Mouse (Mus musculus) heart, adult 2 months (tissue): Measurements from ENCODE around the gene Pbx1. TPM values are rescaled to one million over a fixed set of nuclear protein-coding genes. Genes with fewer than 3 reads are reported as not detected.

ENCODE experiments used
- DNase-seq, 2 experiments: peaks; one replicate each; pipeline ENCODE4 v3.0.0; 2021
- H3K27ac ChIP-seq: fragments of 200-600 bp; 2 replicates; pipeline ENCODE4 v1.8.1; 2022
- H3K27me3 ChIP-seq: fragments of 200-500 bp; 2 replicates; pipeline ENCODE4 v1.6.1; 2012; ENCODE audit warnings: mild to moderate bottlenecking, low read length, inconsistent platforms, mixed read lengths; ENCODE audit not compliant: control insufficient read depth, insufficient read depth
- H3K36me3 ChIP-seq: fragments of 200-500 bp; 2 replicates; pipeline ENCODE4 v1.6.1; 2012; ENCODE audit warnings: low read length, inconsistent platforms; ENCODE audit not compliant: control insufficient read depth, insufficient read depth
- H3K4me1 ChIP-seq: fragments of 200-500 bp; 2 replicates; pipeline ENCODE4 v1.6.1; 2011; ENCODE audit warnings: low read length; ENCODE audit not compliant: control insufficient read depth, insufficient read depth
- H3K4me3 ChIP-seq: fragments of 200-600 bp; 2 replicates; pipeline ENCODE4 v1.8.1; 2022
- H3K79me2 ChIP-seq: fragments of 200-500 bp; replicated peaks from 2 replicates; pipeline ENCODE4 v1.6.1; 2012; ENCODE audit warnings: mild to moderate bottlenecking, inconsistent platforms, low read length, moderate library complexity, mixed read lengths; ENCODE audit not compliant: control insufficient read depth, insufficient read depth
- H3K9ac ChIP-seq: fragments of 200-500 bp; 2 replicates; pipeline ENCODE4 v1.6.1; 2012; ENCODE audit warnings: low read depth, mild to moderate bottlenecking, control low read depth, inconsistent platforms, low read length, mixed read lengths
- CTCF ChIP-seq: fragments of 200-600 bp; IDR thresholded peaks from 2 replicates; pipeline ENCODE4 v1.8.1; 2022; ENCODE audit warnings: antibody characterized with exemption, mild to moderate bottlenecking, moderate library complexity
- EP300 ChIP-seq: fragments of 200-500 bp; IDR thresholded peaks from 2 replicates; pipeline ENCODE4 v1.6.1; 2011; ENCODE audit warnings: low read depth, low read length, control low read depth; ENCODE audit not compliant: insufficient read depth
- POLR2A ChIP-seq: fragments of 200-500 bp; IDR thresholded peaks from 2 replicates; pipeline ENCODE4 v1.6.1; 2011; ENCODE audit warnings: mild to moderate bottlenecking, low read depth, low read length, control low read depth; ENCODE audit not compliant: insufficient read depth
- WGBS: fragments of 180-500 bp; shearing (Covaris S2); methylation state at CpG from one replicate; pipeline ENCODE4 v1.1.7; 2018; 5-methylcytosine and 5-hydroxymethylcytosine counted together
- intact Hi-C: fragments of 180-260 bp; cut with DNase I; formaldehyde crosslinking; loops from one replicate; pipeline ENCODE4 v1.15.1; 2025
- polyA plus RNA-seq: library from polyadenylated mRNA; depleted of rRNA; stranded (reverse); fragments of >200 nt; gene quantifications from 2 replicates; pipeline ENCODE4 v1.2.3, GENCODE M21; 2012
- total RNA-seq, 2 experiments: library from RNA; stranded (reverse); gene quantifications; 2 replicates each; pipeline ENCODE4 v1.2.3; 2021

Pbx1 gene
- total and polyA plus RNA-seq, 3 experiments = 33.1 to 54.7 (median 52.8) TPM

DNA sequence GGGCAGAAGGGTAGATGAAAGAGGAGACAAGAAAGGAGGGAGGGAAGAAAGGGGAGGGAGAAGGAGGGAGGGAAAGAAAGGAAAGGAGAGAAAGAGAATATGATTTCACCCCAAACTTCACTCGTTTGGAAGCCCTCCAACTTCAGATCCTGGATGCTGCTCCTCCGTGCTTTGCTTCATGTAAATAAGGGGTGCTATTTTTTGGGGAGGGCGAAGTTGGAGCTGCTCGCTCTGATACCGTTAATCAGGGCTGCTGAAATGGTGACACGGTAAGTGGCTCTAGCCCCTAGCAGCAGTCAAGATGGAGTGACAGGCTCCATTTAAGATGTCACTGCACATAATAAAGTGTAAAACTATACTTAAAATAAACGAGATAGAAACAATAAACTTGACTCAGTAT is 190.8 kb downstream of the Pbx1 start:
- no peak overlapping the region for H3K9ac ChIP-seq
- no peaks in the 10 kb centered on the region; the same call in 1 of the 2 replicates for H3K36me3 ChIP-seq
- no peaks in the 10 kb centered on the region; the same call in 1 of the 2 replicates for H3K79me2 ChIP-seq
- no peaks in the 10 kb centered on the region for H3K27me3 ChIP-seq
- no peak overlapping the region for H3K27ac ChIP-seq
- intact Hi-C loops = no loop called here
- WGBS = 48% methylated on average over 7 of the region's 7 CpGs
- no peak for TF ChIP-seq POLR2A
- no peak for TF ChIP-seq EP300
- no peak for TF ChIP-seq CTCF
- H3K4me1 ChIP-seq = peaks cover 3% of the 10 kb centered on the region
- H3K4me3 ChIP-seq = no peak overlapping the region
- no peak for DNase-seq

DNA sequence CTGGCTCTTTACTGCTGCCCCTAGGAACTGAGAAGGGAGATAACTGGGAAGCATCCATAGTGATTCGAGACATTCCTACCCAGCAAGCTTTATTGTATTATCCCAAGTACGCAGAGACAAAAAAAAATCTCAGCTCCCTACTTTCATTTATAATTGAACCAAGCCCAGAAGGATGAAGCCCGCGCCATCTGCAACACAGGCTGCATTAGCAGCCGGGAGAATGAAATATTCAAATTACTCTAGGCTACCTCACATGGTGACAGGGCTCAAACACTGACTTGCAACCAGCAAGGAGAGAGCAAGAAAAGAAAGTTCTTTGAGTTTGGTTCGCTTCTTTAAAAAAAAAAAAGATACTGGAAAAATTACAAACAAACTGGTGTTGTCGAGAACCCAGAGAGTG is 191.2 kb downstream of the Pbx1 start:
- no peaks in the 10 kb centered on the region; the same call in 1 of the 2 replicates for H3K36me3 ChIP-seq
- DNase-seq = no peak
- H3K4me3 ChIP-seq = no peak overlapping the region
- intact Hi-C loops = no loop called here
- 70% methylated on average over 7 of the region's 7 CpGs for WGBS
- H3K27ac ChIP-seq = no peak overlapping the region
- peaks cover 3% of the 10 kb centered on the region for H3K4me1 ChIP-seq
- no peak for TF ChIP-seq POLR2A
- no peak for TF ChIP-seq EP300
- TF ChIP-seq CTCF = no peak
- H3K9ac ChIP-seq = no peak overlapping the region
- no peaks in the 10 kb centered on the region; the same call in 1 of the 2 replicates for H3K79me2 ChIP-seq
- no peaks in the 10 kb centered on the region for H3K27me3 ChIP-seq

DNA sequence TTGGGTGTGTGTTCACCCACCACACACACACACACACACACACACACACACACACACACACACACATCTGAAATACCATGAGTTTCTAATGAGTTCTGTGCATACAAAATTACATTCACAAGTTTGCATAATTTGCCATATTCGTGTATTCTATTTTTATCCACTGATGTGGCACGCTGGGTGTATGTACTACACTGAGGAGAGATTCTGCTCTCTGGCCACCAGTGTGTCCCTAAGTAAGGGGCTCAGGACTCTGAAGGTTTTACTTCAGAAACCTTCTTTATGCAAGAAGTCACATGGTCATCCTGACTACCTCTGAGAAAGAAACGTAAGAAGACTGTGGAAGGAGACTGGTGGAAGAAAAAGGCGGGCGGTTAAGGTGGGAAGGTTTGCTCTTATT is 191.7 kb downstream of the Pbx1 start:
- TF ChIP-seq EP300 (no peak), POLR2A (no peak), CTCF (no peak)
- Histone ChIP-seq H3K4me1 (peaks cover 3% of the 10 kb centered on the region), H3K9ac (no peak overlapping the region), H3K36me3 (no peaks in the 10 kb centered on the region; the same call in 1 of the 2 replicates), H3K79me2 (no peaks in the 10 kb centered on the region; the same call in 1 of the 2 replicates), H3K4me3 (no peak overlapping the region), H3K27ac (no peak overlapping the region), H3K27me3 (no peaks in the 10 kb centered on the region)
- WGBS = 82% methylated on average over 5 of the region's 5 CpGs
- no peak for DNase-seq
- intact Hi-C loops = no loop called here

DNA sequence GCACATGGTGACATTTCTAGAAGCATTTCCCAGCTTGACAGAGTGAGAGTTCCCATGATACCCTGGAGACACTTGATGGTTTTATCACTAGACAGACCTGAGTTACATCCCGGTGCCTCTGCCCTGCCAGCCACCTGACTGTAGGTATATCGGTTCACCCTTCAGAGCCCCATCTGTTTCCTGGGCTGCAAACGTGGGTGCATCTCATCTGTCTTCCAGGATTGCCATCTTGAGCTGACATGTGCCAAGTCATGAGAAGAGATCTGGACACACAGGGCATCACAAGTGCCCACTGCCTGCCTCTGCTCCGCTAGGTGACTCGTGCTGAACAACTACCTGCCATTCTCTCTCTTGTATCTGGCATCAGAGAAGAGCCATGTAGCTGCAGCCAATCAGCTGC is 196.0 kb downstream of the Pbx1 start:
- no peak for DNase-seq
- Histone ChIP-seq H3K4me3 (no peak overlapping the region), H3K27ac (no peak overlapping the region), H3K27me3 (no peaks in the 10 kb centered on the region), H3K79me2 (no peaks in the 10 kb centered on the region), H3K4me1 (peaks cover 11% of the 10 kb centered on the region), H3K36me3 (no peaks in the 10 kb centered on the region; the same call in 1 of the 2 replicates), H3K9ac (no peak overlapping the region)
- intact Hi-C loops = no loop called here
- TF ChIP-seq CTCF = no peak
- TF ChIP-seq EP300 = no peak
- TF ChIP-seq POLR2A = no peak
- 80% methylated on average over 5 of the region's 5 CpGs for WGBS

DNA sequence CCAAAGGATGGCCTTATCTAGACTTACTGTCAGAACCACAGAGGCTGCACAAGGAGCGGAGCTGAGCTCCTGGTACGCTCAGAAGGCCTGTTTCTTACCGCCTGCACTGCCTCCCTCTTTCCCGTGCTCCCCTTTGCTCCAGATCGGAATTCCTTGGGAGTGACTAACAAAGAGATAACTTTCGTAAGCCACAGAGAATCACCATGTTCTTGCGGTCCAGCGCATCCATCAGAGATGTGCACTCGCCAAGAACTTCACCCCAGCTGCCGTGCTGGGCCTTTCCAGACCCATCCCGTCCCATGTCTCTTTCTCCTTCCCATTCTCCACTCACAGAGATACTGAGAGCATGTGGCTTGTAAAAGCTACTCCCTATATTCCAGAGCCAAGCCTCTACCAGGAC is 197.7 kb downstream of the Pbx1 start:
- intact Hi-C loops = loop anchor here (5.0 kb wide), 2 partner anchors 33 to 53 kb away; no protein-coding TSS in a partner anchor
- Histone ChIP-seq H3K4me3 (no peak overlapping the region), H3K79me2 (no peaks in the 10 kb centered on the region), H3K9ac (no peak overlapping the region), H3K4me1 (peaks cover 14% of the 10 kb centered on the region), H3K36me3 (peaks cover 2% of the 10 kb centered on the region), H3K27me3 (no peaks in the 10 kb centered on the region), H3K27ac (no peak overlapping the region)
- DNase-seq = peak in 1 of 2 experiments; percentile 57
- TF ChIP-seq CTCF = no peak
- TF ChIP-seq POLR2A = no peak
- no peak for TF ChIP-seq EP300
- WGBS = 68% methylated on average over 11 of the region's 11 CpGs

DNA sequence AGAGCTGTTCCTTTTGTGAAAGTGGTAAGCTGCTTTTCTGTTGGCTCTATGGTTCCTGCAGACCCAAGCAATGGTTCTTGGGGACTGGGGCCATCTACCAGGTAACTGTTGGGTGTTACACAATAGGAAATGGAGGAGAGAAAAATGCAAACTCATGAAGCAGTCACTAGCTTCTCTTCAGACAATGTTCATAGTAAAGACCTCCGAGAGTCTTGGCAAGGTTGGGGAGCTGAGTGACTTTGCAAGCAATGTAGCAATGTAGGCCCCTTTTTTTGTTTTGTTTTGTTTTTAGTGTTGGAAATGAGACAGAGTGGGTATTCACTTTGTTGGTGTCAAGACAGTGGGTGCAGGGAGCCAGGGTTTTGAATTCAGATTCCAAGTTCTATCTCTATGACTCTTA is 198.9 kb downstream of the Pbx1 start:
- H3K79me2 ChIP-seq = peaks cover 2% of the 10 kb centered on the region; the same call in 1 of the 2 replicates
- no peak overlapping the region for H3K27ac ChIP-seq
- intact Hi-C loops = loop anchor here (5.0 kb wide), 2 partner anchors 34 to 54 kb away; no protein-coding TSS in a partner anchor
- no peak overlapping the region for H3K9ac ChIP-seq
- no peak for DNase-seq
- H3K4me1 ChIP-seq = peaks cover 17% of the 10 kb centered on the region
- 94% methylated on average over 1 of the region's 1 CpGs for WGBS
- TF ChIP-seq CTCF (no peak), EP300 (no peak), POLR2A (no peak)
- H3K36me3 ChIP-seq = peaks cover 2% of the 10 kb centered on the region; the same call in 1 of the 2 replicates
- H3K27me3 ChIP-seq = no peaks in the 10 kb centered on the region
- no peak overlapping the region for H3K4me3 ChIP-seq
